Mouse (Mus musculus): ENCODE data around the gene Hoxa10.

DNA sequence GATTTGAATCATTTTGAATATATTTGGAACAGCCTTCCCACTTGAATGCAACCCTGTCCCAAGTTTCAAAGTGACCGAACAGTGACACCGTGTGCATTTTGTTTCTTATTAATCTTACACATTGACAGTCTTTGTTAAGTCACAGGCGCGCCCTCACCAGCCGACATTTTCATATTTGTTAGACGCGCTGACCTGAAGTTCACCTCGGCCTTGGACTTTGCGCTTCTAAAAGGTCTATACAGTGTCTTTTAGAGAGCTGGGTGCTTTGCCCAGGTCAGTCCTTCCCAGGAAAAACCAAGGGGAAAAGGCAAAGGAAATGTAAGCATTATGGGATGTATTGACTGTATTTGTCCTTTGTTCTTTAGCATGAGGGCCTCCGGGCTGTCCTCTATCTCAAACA, 46.0 kb downstream of the Hoxa10 start:
- TF ChIP-seq CTCF (IDR thresholded peaks at IDR 0.05; ENCODE audit: low read depth) (no peak), EP300 (IDR thresholded peaks at IDR 0.05; ENCODE audit: low read depth) (no peak)
